Mouse (Mus musculus): ENCODE measurements around the gene Tbc1d22a. TPM values are rescaled to one million over a fixed set of nuclear protein-coding genes. Genes with fewer than 3 reads are reported as not detected.

The Tbc1d22a gene
- polyA plus RNA-seq, 1 experiment from 2014 or later: 12.4 TPM

DNA sequence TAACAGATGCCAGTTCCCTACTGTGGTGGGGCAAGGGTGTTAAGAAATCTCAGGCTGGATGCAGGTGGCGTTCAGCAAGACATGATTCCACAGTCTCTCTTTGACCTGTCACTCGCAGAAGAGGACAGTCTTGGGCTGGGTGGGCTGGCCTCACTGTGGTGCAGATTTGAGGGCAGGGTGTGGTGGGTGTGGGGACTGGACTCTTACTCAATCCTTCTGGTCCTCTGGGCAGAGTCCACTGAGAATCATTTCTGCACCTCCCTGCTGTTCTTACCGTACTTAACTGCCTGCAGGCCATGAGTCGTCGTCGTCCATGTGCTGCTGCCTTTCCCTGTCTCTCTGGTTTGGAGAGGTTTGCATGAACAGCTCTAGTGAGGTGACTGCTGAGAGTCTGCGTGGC is 61.5 kb downstream of the Tbc1d22a start:
- Histone ChIP-seq H3K27me3 (no peaks in the 10 kb centered on the region), H3K9ac (no peak overlapping the region), H3K4me1 (peaks cover 34% of the 10 kb centered on the region), H3K36me3 (no peaks in the 10 kb centered on the region), H3K27ac (no peak overlapping the region), H3K9me3 (no peaks in the 10 kb centered on the region), H3K4me2 (no peak overlapping the region), H3K4me3 (no peak overlapping the region)
- ATAC-seq (ENCODE audit: insufficient number of reproducible peaks, low FRiP score, low TSS enrichment, low read depth): no peak
- WGBS: 46% methylated on average over 7 of the region's 7 CpGs

- no peak overlapping the region for H3K27ac ChIP-seq
- no peak overlapping the region for H3K4me3 ChIP-seq
- no peak overlapping the region for H3K4me2 ChIP-seq
- no peak for ATAC-seq (ENCODE audit: insufficient number of reproducible peaks, low FRiP score, low TSS enrichment, low read depth)
- H3K27me3 ChIP-seq: no peaks in the 10 kb centered on the region
- H3K9ac ChIP-seq: no peak overlapping the region
- peaks cover 34% of the 10 kb centered on the region for H3K4me1 ChIP-seq
- 67% methylated on average over 11 of the region's 11 CpGs for WGBS
- no peaks in the 10 kb centered on the region for H3K36me3 ChIP-seq
- H3K9me3 ChIP-seq: no peaks in the 10 kb centered on the region
These were observed 62.4 kb downstream of the Tbc1d22a start for GRCm38 (mm10) chr15:86276538-86277264.

- 47% methylated on average over 15 of the region's 15 CpGs for WGBS
- no peaks in the 10 kb centered on the region for H3K27me3 ChIP-seq
- no peak for ATAC-seq (ENCODE audit: insufficient number of reproducible peaks, low FRiP score, low TSS enrichment, low read depth)
- H3K4me1 ChIP-seq: peaks cover 34% of the 10 kb centered on the region
- H3K9ac ChIP-seq: no peak overlapping the region
- no peak overlapping the region for H3K27ac ChIP-seq
- H3K36me3 ChIP-seq: no peaks in the 10 kb centered on the region
- no peak overlapping the region for H3K4me2 ChIP-seq
- no peak overlapping the region for H3K4me3 ChIP-seq
- H3K9me3 ChIP-seq: no peaks in the 10 kb centered on the region
These were observed 63.2 kb downstream of the Tbc1d22a start for GRCm38 (mm10) chr15:86277428-86277827.

DNA sequence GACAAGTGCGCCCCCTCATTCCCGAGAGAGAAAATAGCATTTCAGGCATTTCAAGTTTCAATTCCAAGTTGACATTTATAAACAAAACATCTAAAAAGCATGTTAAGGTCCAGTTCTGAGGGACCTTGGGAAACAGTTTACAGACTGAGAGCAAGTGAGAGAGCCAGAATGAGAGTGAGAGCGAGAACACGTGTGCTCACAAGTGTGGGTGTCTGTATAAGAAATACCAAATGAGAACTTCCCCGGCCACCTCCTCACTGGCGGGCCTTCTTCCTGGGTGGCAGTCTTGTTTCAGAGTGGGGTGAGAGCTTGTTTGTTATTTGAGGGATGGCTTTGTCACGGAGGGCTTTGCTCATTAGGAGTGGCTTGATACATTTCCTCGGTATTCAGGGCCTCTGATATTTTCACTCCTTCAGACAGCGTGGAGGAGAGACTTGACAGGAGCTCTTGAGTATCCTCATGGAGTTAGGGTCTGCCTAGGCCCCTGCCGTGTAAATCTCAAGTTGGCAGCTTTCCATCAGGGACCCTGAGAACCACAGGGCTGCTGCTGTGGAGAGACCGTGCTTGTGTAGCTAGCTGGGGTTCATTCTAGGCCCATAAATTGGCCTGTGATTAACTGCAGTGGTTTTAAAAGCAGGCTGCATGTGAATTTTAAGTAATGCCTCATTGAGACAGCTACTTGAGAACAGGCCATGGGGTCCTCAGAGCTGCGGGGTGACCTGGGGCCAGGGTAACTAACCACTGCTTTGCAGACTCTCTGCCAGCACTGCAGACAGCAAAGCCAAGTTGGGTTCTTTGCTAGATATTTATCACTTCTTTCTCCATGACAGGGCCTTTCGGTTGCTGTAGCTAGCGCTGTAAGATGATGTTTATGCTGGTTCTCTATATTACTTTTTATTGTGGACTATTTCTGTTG is 65.1 kb downstream of the Tbc1d22a start:
- no peak overlapping the region for H3K4me3 ChIP-seq
- no peak overlapping the region for H3K4me2 ChIP-seq
- H3K9me3 ChIP-seq: no peaks in the 10 kb centered on the region
- 53% methylated on average over 14 of the region's 14 CpGs for WGBS
- peak overlapping the region; percentile 33; the same call in 1 of the 2 replicates for H3K27ac ChIP-seq
- H3K9ac ChIP-seq: no peak overlapping the region
- H3K36me3 ChIP-seq: no peaks in the 10 kb centered on the region
- no peaks in the 10 kb centered on the region for H3K27me3 ChIP-seq
- H3K4me1 ChIP-seq: peaks cover 34% of the 10 kb centered on the region
- no peak for ATAC-seq (ENCODE audit: insufficient number of reproducible peaks, low FRiP score, low TSS enrichment, low read depth)

GRCm38 (mm10) chr15:86280137-86280536 is 65.9 kb downstream of the Tbc1d22a start:
- Histone ChIP-seq H3K9me3 (no peaks in the 10 kb centered on the region), H3K4me3 (no peak overlapping the region), H3K36me3 (no peaks in the 10 kb centered on the region), H3K27me3 (no peaks in the 10 kb centered on the region), H3K4me2 (no peak overlapping the region), H3K9ac (no peak overlapping the region), H3K4me1 (peaks cover 34% of the 10 kb centered on the region), H3K27ac (no peak overlapping the region)
- WGBS: 43% methylated on average over 4 of the region's 4 CpGs
- no peak for ATAC-seq (ENCODE audit: insufficient number of reproducible peaks, low FRiP score, low TSS enrichment, low read depth)

DNA sequence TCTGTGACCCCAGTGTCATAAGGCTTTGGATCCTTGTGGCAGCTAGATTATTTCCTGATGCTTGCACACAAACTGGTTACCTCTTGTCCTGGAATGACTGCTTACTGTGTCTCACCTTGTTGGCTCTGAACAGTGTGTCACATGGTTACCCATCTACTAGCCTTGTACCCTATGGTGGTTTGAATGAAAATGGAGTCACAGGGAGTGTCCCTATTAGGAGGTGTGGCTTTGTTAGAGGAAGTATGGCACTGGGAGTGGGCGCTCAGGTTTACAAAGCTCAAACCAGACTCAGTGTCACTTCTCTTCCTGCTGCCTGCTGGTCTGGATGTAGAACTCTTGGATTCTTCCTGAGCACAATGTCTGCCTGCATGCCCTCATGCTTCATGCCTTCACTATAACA is 69.0 kb downstream of the Tbc1d22a start:
- H3K36me3 ChIP-seq: no peaks in the 10 kb centered on the region
- WGBS: 89% methylated on average over 1 of the region's 1 CpGs
- no peak for ATAC-seq (ENCODE audit: insufficient number of reproducible peaks, low FRiP score, low TSS enrichment, low read depth)
- no peaks in the 10 kb centered on the region for H3K9me3 ChIP-seq
- H3K4me3 ChIP-seq: no peak overlapping the region
- H3K4me1 ChIP-seq: peaks cover 17% of the 10 kb centered on the region
- no peak overlapping the region for H3K9ac ChIP-seq
- no peaks in the 10 kb centered on the region for H3K27me3 ChIP-seq
- no peak overlapping the region for H3K27ac ChIP-seq
- no peak overlapping the region for H3K4me2 ChIP-seq

DNA sequence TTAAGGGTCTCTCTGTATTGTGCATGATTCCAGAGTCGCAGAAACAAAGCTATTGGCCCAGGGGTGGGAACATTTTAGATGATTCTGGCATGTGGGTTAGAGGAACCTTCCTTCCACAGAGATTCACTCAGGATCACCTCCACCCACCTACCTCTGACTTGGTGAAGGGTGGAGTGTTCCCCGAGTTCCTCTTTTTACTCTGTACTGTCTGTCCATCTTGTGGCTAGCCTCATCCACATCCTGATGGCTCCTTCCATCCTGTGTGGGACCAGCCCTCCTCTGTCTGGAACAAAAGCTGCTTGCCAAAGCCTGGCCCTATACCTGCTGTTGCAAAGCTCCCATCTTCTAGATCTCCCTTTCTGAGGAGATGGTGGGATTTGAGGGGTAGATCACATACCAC is 71.0 kb downstream of the Tbc1d22a start:
- Histone ChIP-seq H3K27me3 (no peaks in the 10 kb centered on the region), H3K4me1 (no peaks in the 10 kb centered on the region), H3K4me2 (no peak overlapping the region), H3K36me3 (no peaks in the 10 kb centered on the region), H3K27ac (no peak overlapping the region), H3K4me3 (no peak overlapping the region), H3K9me3 (no peaks in the 10 kb centered on the region), H3K9ac (no peak overlapping the region)
- 82% methylated on average over 2 of the region's 2 CpGs for WGBS
- no peak for ATAC-seq (ENCODE audit: insufficient number of reproducible peaks, low FRiP score, low TSS enrichment, low read depth)

GRCm38 (mm10) chr15:86290074-86290473 is 75.8 kb downstream of the Tbc1d22a start:
- ATAC-seq (ENCODE audit: insufficient number of reproducible peaks, low FRiP score, low TSS enrichment, low read depth): no peak
- H3K27me3 ChIP-seq: no peaks in the 10 kb centered on the region
- 70% methylated on average over 3 of the region's 3 CpGs for WGBS
- no peaks in the 10 kb centered on the region for H3K36me3 ChIP-seq
- no peak overlapping the region for H3K9ac ChIP-seq
- H3K27ac ChIP-seq: no peak overlapping the region
- no peak overlapping the region for H3K4me2 ChIP-seq
- no peaks in the 10 kb centered on the region for H3K4me1 ChIP-seq
- H3K4me3 ChIP-seq: no peak overlapping the region
- H3K9me3 ChIP-seq: no peaks in the 10 kb centered on the region

DNA sequence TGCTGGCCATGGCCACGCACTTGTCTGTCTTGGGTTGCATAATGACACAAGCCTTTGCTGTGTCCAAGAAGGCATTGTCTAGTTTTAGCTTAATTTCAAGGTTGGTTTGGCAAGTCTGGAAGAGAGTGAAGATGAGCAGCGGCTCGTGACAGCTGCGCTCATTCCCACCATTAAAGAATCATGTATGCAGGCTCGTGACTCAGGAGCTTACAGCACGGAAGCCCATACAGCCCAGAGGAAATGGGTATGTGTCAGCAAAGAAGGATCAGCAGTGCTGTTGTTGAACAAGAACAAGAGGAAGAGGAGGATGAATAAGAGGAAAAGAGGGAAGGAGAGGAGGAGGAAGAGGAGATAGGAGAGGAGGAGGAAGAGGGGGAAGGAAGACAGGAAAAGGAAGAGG is 78.0 kb downstream of the Tbc1d22a start:
- Histone ChIP-seq H3K36me3 (no peaks in the 10 kb centered on the region), H3K4me1 (no peaks in the 10 kb centered on the region), H3K27me3 (no peaks in the 10 kb centered on the region), H3K27ac (no peak overlapping the region), H3K4me2 (no peak overlapping the region), H3K9ac (no peak overlapping the region), H3K4me3 (no peak overlapping the region), H3K9me3 (no peaks in the 10 kb centered on the region)
- no peak for ATAC-seq (ENCODE audit: insufficient number of reproducible peaks, low FRiP score, low TSS enrichment, low read depth)
- 87% methylated on average over 6 of the region's 6 CpGs for WGBS

DNA sequence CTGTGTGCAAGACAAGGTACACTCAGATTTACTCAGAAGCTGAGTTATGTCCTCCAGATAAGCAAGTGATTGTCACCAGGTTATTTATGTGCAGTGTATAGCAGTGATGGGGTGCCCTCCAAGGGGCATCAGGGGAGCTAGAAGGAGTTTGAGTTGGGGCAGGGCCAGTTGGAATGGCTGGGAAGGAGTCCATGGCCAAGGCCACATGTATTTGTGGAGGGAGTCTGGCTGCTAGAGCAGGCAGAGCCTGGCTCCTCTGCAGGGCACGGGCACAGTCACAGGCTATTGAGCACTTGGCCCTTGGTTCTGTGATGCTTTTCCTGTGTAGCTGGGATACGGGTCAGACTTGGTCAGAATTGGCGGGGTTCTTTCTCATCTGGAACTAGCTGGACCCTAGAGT is 80.2 kb downstream of the Tbc1d22a start:
- ATAC-seq (ENCODE audit: insufficient number of reproducible peaks, low FRiP score, low TSS enrichment, low read depth): no peak
- H3K4me3 ChIP-seq: no peak overlapping the region
- H3K4me2 ChIP-seq: no peak overlapping the region
- no peaks in the 10 kb centered on the region for H3K9me3 ChIP-seq
- 91% methylated on average over 3 of the region's 3 CpGs for WGBS
- H3K36me3 ChIP-seq: no peaks in the 10 kb centered on the region
- H3K9ac ChIP-seq: no peak overlapping the region
- no peaks in the 10 kb centered on the region for H3K27me3 ChIP-seq
- no peak overlapping the region for H3K27ac ChIP-seq
- H3K4me1 ChIP-seq: no peaks in the 10 kb centered on the region

DNA sequence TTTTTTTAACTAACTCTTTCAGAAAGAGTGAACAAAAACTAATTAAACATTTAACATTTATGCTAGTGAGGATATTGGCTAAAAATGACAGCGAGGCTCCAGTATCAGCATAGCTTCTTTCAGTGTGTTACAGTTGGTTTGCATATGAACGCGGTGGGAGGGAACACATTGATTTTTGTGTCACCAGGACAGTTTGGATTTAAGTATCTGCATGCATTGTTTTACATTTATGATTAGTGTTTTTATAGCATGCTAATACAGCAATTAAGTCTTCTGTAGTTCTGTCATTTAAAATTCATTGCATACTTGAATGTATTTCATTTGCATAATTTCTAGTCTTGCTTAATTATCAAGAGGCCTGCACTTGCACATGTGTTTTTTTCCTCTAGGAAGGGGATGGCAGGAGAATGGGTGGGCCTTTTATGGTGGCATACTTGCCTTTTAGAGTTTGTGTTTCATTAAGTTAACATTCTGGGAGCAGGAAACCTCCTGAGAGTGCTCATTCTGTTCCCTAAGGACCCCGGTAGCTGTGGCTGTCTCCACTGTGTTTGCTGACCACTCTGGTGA is 81.5 kb downstream of the Tbc1d22a start:
- no peak overlapping the region for H3K4me3 ChIP-seq
- no peak for ATAC-seq (ENCODE audit: insufficient number of reproducible peaks, low FRiP score, low TSS enrichment, low read depth)
- H3K9me3 ChIP-seq: no peaks in the 10 kb centered on the region
- no peak overlapping the region for H3K9ac ChIP-seq
- H3K4me1 ChIP-seq: no peaks in the 10 kb centered on the region
- H3K27ac ChIP-seq: no peak overlapping the region
- WGBS: 68% methylated on average over 4 of the region's 4 CpGs
- no peaks in the 10 kb centered on the region for H3K27me3 ChIP-seq
- no peaks in the 10 kb centered on the region for H3K36me3 ChIP-seq
- H3K4me2 ChIP-seq: no peak overlapping the region

DNA sequence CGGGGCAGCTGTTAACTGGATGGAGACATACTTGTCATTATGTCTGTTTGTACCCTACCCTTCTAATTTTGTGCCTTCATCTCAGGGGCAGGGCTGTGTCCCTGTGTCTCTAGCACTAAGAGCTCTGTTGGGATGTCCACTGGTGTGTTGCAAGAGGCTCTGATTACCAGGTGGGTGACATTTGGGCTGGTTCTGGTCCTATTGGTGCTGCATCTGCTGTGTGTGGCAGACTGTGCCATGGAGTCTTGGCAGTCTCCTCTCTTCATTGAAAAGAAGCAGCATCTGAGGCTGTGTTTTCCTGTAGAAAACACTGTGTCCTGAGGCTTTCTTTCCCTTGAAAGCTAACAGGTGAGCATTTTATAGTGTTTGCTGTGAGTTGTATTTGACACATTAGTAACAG is 83.0 kb downstream of the Tbc1d22a start:
- H3K27ac ChIP-seq: no peak overlapping the region
- H3K27me3 ChIP-seq: no peaks in the 10 kb centered on the region
- H3K9ac ChIP-seq: no peak overlapping the region
- 0 out of 2 replicates have a peak, but pooled peaks cover 3% of the 10 kb centered on the region for H3K36me3 ChIP-seq
- H3K4me2 ChIP-seq: no peak overlapping the region
- ATAC-seq (ENCODE audit: insufficient number of reproducible peaks, low FRiP score, low TSS enrichment, low read depth): no peak
- H3K9me3 ChIP-seq: no peaks in the 10 kb centered on the region
- WGBS: 79% methylated on average over 1 of the region's 1 CpGs
- H3K4me1 ChIP-seq: no peaks in the 10 kb centered on the region
- H3K4me3 ChIP-seq: no peak overlapping the region

All from limb, embryonic 15.5 days (tissue).